Mouse (Mus musculus) layer of hippocampus, adult 11-12 months (tissue): ENCODE results near the gene Ncdn.

Experiments used
- DNase-seq: peaks from one replicate; pipeline ENCODE4 v3.0.0; 2022; ENCODE audit warnings: low spot score

Gene Ncdn

GRCm38 (mm10) chr4:126752608-126753141 is 563 bp downstream of the Ncdn start:
- peak; percentile 45 for DNase-seq

- peak; percentile 54 for DNase-seq
Observed at GRCm38 (mm10) chr4:126752024-126752607, 1.1 kb downstream of the Ncdn start.

- peak; percentile 60 for DNase-seq
Observed at GRCm38 (mm10) chr4:126751556-126752023, 1.6 kb downstream of the Ncdn start.

- no peak for DNase-seq
Observed at GRCm38 (mm10) chr4:126750863-126751555, 2.2 kb downstream of the Ncdn start.

- DNase-seq, result peak; percentile 73
Observed at GRCm38 (mm10) chr4:126750046-126750683, 3.1 kb downstream of the Ncdn start.

- DNase-seq, result peak; percentile 45
Observed at GRCm38 (mm10) chr4:126749553-126749952, 3.7 kb downstream of the Ncdn start.

GRCm38 (mm10) chr4:126748381-126748780 is 4.9 kb downstream of the Ncdn start:
- no peak for DNase-seq

GRCm38 (mm10) chr4:126746194-126746840 is 6.9 kb downstream of the Ncdn start:
- peak; percentile 45 for DNase-seq

- peak; percentile 78 for DNase-seq
Observed at GRCm38 (mm10) chr4:126745506-126746193, 7.6 kb downstream of the Ncdn start.

GRCm38 (mm10) chr4:126744831-126745230 is 8.4 kb downstream of the Ncdn start:
- no peak for DNase-seq

- DNase-seq, result no peak
Observed at GRCm38 (mm10) chr4:126743713-126744112, 9.5 kb downstream of the Ncdn start.

GRCm38 (mm10) chr4:126742976-126743375 is 10.3 kb downstream of the Ncdn start:
- no peak for DNase-seq

- peak; percentile 88 for DNase-seq
Observed at GRCm38 (mm10) chr4:126741448-126741847, 11.8 kb downstream of the Ncdn start.

GRCm38 (mm10) chr4:126739966-126740676 is 13.1 kb downstream of the Ncdn start:
- DNase-seq, result no peak

GRCm38 (mm10) chr4:126736001-126736414 is 17.2 kb downstream of the Ncdn start, which contains the start of gene Tfap2e:
Tfap2e (minus strand) TSS chr4:126736240.
- DNase-seq, result no peak

- no peak for DNase-seq
Observed at GRCm38 (mm10) chr4:126735382-126736000, 17.7 kb downstream of the Ncdn start.

GRCm38 (mm10) chr4:126734700-126735381 is 18.4 kb downstream of the Ncdn start:
- no peak for DNase-seq

- DNase-seq, result no peak
Observed at GRCm38 (mm10) chr4:126734001-126734603, 19.1 kb downstream of the Ncdn start.
